Mouse (Mus musculus): Measurements from ENCODE around the gene Mapk7. TPM values are rescaled to one million over a fixed set of nuclear protein-coding genes. Genes with fewer than 3 reads are reported as not detected.

Mapk7 gene
- total RNA-seq, 4 experiments from 2014 or later: 15.2 to 22.1 (median 20.4) TPM

GRCm38 (mm10) chr11:61464071-61464470, 30.1 kb downstream of the Mapk7 start:
- DNase-seq: no peak

DNA sequence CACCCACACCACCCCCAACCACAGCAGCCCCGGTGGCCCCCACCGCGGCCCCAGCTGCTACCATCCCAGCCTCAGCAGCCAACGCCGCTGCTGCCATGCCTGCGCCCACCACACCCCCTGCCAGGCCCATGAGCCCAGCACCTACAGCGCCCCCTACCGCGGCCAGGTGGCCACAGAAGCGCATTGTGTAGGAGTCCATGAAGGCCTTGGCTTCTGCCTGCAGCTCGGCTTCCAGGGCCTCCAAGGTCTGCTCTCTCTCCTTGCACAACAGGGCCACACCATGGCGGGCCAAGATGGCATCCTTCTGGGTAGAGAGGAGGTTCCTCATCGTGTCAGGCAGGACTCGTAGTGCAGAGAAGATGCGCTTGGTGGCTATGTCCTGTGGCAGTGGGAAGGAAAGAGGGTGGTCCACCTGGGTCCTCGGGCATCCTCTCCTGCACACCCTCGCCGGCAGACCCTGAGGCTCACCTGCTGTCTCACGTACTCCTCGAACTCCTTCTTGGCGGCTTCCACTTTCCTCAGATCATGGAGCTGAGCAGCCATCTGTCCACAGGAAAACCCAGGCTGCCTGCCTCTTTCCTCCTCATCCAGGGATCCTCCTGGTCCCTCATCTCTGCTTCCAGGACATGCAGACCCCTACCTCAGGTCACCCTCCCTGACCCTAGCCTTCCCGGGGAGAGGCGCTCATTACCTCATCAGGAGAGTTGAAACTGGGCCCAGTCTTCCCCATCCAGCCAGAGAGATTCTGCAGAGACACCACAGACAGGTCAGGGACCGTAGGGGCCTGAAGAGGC, 44.5 kb downstream of the Mapk7 start:
- no peak for DNase-seq

- no peak for DNase-seq
Observed at GRCm38 (mm10) chr11:61448599-61449225, 45.5 kb downstream of the Mapk7 start.

DNA sequence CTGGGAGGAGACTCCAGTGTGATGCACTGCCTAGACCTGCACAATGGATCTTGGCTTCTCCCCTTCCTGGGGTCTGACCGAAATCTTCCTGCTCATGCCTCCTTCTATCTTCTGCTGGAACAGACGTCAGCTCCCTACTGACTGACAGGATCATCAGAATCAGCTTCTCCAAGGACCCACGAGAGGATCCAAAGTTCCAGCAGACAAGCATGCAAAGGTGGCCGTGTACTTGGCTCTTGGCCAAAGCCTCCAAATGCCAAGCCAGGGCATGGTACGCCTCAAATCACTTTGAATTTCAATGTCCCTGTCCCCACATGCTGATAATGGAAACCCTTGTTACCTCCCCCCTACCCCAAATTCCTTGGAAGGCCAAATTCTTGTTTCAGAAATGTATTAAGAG, 46.2 kb downstream of the Mapk7 start:
- DNase-seq: no peak

DNA sequence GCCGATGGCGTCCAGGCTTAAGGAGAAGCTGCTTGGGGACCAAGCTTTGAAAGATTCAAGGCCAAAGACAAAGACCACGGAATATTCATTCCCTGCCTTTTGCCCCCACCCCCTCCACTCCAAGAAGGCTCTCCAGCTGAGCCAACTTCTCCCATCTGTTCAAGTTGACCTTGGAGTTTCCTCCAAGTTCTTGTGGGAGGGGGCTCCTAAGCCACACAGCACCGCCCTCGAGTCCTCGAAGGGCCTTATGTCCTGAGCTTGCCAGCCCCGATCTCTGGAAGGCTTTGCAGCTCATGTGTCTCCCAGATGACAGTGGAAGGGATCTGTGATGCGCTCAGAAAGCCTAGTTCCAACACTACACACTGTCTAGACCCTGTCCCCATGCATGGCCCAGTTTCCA, 46.9 kb downstream of the Mapk7 start:
- DNase-seq: no peak

- DNase-seq: no peak
Observed at GRCm38 (mm10) chr11:61443807-61444206, 50.4 kb downstream of the Mapk7 start.

DNA sequence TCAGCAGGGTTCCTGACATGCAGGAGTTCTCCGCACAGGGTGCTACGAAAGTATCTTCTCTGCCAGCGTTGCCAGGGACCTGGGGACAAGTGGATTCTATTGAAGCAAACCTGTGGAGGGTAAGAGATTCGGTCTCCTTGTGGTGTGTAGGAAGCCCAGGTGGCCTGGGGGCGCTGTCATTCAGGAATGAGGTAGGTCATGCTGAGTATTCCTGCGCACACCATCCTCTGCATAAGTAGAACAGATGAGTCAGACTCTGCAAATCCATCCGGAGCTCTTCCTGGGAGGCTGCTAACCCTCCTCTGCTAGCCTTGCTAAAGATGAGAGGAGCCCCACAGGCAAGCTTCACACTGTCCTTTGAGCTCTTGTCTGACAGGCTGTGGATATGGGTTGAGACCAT, 52.5 kb downstream of the Mapk7 start:
- DNase-seq: no peak

GRCm38 (mm10) chr11:61440416-61440815, 53.8 kb downstream of the Mapk7 start:
- DNase-seq: peak; percentile 26

DNA sequence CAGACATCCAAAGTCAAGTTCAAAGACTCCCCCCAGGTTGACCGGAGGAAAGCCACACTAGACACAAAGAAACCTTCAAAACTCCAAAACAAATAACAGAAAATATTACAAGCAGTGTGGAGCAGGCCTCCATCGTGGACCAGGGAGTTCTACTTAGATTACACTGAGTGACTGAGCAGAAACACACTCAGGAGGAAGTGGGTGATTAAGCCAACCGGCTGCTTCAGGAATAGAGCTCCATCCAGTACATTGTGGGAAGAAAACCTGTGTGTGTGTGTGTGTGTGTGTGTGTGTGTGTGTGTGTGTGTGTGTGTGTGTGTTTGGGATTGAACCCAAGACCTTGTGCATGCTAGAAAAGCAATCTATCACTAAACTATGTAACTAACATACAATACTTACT, 55.0 kb downstream of the Mapk7 start:
- DNase-seq: no peak

Other genes with a start within 250 kb of the Mapk7 start
- 10 to 100 TPM; 54.6 to 81.7 (median 68.1) TPM for gene Aldh3a2, start 226.9 kb downstream of the Mapk7 start, total RNA-seq (2022)
- not detected for gene Slc47a2, start 151.5 kb downstream of the Mapk7 start, total RNA-seq (2022)
- 1 to 10 TPM in 2 of 4 experiments, under 1 TPM in 2; 0.43 to 2.9 (median 0.96) TPM for gene Slc47a1, start 116.1 kb downstream of the Mapk7 start, total RNA-seq (2022)
- 1 to 10 TPM; 1.7 to 2.3 (median 2.0) TPM for gene Rnf112, start 40.3 kb downstream of the Mapk7 start, total RNA-seq (2022)
- 1 to 10 TPM; 3.4 to 5.8 (median 4.9) TPM for gene Mfap4, start 9.0 kb downstream of the Mapk7 start, total RNA-seq (2022)
- 10 to 100 TPM; 16.5 to 31.6 (median 25.2) TPM for gene B9d1, start 10.7 kb upstream of the Mapk7 start, total RNA-seq (2022)
- gene Epn2, start 85.3 kb upstream of the Mapk7 start, total RNA-seq (2022): 10 to 100 TPM; 27.6 to 47.1 (median 35.7) TPM
- 10 to 100 TPM in 3 of 4 experiments, 1 to 10 TPM in 1; 9.4 to 12.4 (median 11.9) TPM for gene Grap, start 158.9 kb upstream of the Mapk7 start, total RNA-seq (2022)
- 1 to 10 TPM; 1.7 to 2.9 (median 2.3) TPM for gene Fam83g, start 189.7 kb upstream of the Mapk7 start, total RNA-seq (2022)
- gene Slc5a10, start 226.4 kb upstream of the Mapk7 start, total RNA-seq (2022): under 1 TPM in 3 of 4 experiments, not detected in 1; 0.14 to 0.30 (median 0.25) TPM

All from adrenal gland, adult 8-10 months (tissue).